Mouse (Mus musculus) gastrocnemius, adult 8-10 months (tissue): ENCODE measurements at regions not wholly inside any gene's neighbourhood (a gene's known extent, or its start where the extent isn't known, plus 50 kb on each side); places are given as distances from the start of the nearest gene placed in this dataset.

Experiments
- DNase-seq, 2 experiments: peaks; one replicate each; pipeline ENCODE4 v3.0.0; 2022; ENCODE audit warnings: low spot score in 2 of 2
- microRNA-seq: library from miRNA; unstranded; fragments of <30 nt; microRNA quantifications from one replicate; pipeline ENCODE4 v1.2.0, GENCODE M21; 2022

- DNase-seq = no peak
Measured at GRCm38 (mm10) chrX:19080021-19080420, 401.1 kb downstream of the Tex13c3 start.

Small RNA genes in the stretch of these regions (microRNA-seq; reads per million reads assigned to microRNA genes)
- gene Mir221 = 784 reads per million, percentile 76 among the genes with 10 or more reads in this experiment
- 37.4 reads per million, percentile 35 among the genes with 10 or more reads in this experiment for gene Mir222
